Mouse (Mus musculus): Measurements from ENCODE around the gene Ehmt1.

The Ehmt1 gene

DNA sequence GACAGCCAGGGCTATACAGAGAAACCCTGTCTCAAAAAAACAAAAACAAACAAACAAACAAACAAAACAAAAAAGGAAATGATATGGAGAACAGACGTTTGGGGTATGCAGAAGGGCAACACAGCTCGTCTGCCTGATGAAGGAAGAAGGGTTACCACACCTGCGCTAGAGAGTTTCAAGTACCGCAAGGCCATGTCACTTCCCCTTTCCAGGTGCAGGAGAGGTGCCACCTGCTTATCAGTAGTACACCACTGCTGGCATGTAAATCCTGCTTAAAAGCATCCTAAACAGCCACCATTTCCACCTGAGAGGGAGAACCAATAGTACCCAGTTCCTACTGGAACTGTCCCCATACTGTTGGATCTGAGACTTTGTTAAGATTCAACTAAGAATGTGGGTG lies 113.8 kb downstream of the Ehmt1 start:
- no peak for DNase-seq (ENCODE audit: low read depth, low spot score)

DNA sequence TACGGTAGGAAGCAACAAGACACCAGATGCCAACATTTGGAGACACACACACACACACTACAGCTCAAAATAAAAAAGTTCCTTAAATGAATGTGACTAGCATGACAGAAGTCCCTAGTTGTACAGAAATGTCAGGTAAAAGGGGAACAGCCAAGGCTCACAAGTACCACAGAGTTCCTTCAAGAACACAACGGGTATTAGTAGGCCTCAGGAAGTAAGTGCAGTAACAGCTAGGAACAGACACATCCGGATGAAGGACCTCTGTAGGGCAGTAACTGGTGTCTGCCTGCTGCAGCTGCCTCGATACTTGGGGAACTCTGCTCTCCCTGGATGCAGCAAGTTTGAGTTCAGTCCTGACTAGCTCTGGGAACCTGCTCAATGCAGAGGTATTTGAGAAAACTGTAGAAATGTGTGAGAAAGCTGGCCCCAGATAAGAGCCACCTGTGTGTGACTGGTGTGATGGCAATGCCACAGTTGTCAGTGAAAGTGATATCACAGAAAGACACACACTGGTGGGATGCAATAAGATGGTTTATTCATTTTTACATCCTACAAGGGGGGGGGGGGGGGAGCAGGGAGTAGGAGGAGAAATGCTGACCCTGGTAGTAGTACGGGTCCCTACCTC lies 122.5 kb downstream of the Ehmt1 start:
- DNase-seq (ENCODE audit: low read depth, low spot score): no peak

DNA sequence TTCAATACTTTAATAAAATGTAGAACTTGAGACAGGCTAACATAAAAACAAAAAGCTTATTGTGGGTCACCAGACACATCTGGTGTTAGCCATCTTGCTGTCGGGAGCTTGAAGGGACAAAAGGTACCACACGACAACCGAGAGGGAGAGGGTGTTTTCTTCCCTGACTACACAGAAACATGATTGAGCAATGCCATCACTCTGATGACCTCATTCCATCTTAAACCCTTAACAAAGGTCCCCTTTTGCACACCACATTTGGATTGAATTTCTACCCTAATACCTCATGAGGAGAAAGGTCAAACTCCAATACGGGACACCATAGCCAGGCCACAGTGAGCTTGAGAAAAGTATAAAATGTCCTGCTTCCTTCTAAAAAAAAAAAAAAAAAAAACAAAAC lies 132.2 kb downstream of the Ehmt1 start:
- no peak for DNase-seq (ENCODE audit: low read depth, low spot score)

DNA sequence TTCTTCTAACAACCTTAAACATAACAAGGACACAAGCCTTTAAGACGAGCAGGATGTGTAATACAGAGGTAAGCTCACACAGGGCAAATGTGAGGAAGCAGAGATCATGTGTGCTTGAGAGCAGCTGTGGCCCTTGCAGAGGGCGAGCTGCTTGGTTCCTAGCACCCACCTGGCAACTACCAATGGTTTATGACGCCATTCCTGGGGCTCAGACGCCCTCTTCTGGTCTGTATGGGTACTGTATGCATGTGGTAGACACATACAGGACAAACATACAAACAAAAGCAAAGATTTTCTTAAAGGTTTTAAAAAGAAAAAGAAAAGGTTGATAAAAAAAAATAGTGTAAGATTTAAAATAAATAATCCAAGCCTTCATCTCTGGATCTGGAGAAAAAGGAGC lies 138.2 kb downstream of the Ehmt1 start:
- DNase-seq (ENCODE audit: low read depth, low spot score): no peak

DNA sequence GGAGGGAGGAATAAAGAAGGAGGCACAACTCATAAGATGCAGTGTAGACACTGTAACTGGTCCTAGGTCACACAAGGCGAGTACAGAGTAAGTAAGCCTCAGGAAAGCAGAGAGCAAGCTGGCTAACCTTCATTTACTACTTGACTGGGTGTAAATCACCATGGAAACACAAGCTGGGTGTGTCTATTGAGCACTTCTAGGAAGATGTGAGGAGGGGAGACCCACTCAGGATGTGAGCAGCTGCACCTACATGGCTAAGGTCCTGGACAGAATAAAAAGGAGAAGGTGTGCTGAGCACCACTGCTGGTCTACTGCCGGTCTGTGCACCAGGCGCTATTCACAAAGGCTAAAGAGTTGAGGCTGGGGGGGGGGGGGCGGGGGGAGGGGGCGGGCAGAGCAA lies 142.6 kb downstream of the Ehmt1 start:
- no peak for DNase-seq (ENCODE audit: low read depth, low spot score)

DNA sequence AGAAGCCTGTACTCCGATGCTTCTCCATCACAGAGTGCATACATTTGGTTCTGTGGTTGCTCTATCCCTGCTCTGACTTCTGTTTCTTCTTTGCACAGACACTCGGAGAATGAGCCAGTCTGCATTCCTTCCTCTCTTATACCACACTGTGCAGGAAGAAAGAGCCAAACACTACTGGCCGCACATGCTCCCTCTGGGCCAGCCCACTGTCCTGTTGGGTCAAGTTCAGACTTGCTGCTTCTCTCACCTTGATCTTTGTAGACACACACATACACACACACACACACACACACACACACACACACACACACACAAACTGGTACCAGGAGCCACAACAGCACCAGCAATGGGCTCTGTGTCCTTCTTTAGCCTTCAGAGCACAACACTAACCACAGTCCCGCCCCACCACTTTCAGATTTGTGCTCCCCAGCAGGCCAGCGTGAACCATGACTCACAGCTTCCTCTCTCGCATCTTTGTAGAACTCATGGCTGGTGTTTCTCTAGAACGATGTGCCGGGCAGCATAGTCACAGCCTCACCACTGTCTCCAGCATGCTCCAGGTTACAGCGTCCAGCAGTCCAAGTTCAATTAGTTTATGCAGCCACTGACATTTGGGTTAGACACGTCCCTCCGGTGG lies 143.3 kb downstream of the Ehmt1 start:
- DNase-seq (ENCODE audit: low read depth, low spot score): no peak

DNA sequence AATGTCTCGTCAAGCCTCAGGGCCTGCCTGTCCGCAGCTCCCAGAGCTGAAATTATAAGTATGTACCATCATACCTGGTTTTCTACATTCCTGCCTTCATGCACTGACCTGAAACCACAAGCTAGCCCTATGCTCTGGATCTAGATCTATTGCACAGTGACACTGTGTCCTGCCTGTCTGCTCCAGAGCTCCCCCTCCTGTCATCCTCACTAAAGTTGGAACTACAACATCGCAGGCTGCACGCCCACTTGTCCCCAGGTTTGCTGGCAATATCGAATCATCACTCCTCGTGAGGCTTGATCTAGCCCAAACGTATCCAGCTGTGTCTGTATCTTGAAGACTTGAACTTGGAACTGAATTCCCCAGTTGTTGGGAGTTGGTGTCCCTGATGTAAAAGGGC lies 144.6 kb downstream of the Ehmt1 start:
- DNase-seq (ENCODE audit: low read depth, low spot score): no peak

DNA sequence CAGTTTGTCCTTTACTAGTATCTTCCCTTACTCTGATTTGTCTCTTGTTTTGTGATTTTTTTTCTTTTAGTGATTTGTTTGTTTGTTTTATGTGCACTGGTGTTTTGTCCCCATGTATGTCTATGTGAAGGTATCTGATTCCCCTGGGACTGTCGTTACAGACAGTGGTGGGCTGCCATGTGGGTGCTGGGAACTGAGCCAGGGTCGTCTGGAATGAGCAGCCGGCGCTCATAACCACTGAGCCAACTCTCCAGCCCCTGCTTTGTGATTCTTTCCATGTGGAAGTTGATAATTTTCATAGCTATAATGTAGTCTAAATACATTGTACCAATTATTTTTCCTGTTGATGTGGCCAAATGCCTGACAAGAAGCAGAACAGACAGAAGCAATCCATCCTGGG lies 148.6 kb downstream of the Ehmt1 start:
- DNase-seq (ENCODE audit: low read depth, low spot score): no peak

DNA sequence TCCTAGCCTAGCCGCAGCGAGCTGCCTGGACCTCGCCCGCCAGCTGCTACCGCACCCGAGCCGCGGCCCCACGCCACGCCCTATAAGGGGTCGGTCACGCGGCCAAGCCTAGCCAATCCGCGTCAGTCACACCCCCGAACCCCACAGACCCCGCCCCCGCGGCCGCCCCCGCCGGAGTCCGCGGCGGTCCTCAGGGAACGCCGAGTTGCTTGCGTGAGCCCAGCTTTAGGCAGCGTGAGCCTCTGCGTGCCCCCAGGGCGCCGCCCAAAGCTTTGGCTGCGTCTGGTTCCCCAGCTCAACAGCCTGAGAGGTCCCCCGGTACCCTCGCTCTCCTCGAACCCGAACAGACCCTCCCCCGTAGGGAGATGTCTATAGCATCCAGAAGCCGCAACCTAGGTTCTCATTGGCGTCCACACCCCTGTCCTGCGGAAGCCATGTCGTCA lies 156.3 kb downstream of the Ehmt1 start, which contains the start of gene Cacna1b:
Cacna1b (minus strand) TSS at position 38 of the 443 bp plus-strand sequence.
- peak; percentile 41 for DNase-seq (ENCODE audit: low read depth, low spot score)

DNA sequence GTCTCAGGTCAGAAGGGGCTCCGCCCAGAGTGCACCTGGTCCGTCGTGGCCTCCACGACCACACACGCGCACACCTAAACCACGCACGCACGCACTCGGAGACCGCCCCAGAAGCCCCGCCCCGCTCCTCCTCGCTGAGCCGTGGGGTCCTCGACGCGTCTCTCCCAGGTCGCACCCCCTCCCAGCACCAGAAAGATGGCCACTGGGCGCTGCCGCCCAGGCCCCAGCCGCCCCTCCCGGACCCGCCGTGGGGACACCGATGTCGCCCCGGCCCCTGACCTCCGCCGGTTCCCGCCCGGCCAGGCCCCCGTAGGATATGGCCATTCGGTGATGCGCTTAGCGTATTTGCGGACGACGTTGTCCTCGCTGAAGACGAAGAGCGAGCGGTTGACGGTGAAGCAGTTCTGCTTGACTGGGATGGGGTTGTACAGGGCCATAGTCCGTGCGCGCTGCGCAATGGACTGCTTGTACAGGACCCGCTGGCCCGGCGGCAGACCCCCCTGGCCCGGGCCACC lies 156.9 kb downstream of the Ehmt1 start:
- DNase-seq (ENCODE audit: low read depth, low spot score): no peak

DNA sequence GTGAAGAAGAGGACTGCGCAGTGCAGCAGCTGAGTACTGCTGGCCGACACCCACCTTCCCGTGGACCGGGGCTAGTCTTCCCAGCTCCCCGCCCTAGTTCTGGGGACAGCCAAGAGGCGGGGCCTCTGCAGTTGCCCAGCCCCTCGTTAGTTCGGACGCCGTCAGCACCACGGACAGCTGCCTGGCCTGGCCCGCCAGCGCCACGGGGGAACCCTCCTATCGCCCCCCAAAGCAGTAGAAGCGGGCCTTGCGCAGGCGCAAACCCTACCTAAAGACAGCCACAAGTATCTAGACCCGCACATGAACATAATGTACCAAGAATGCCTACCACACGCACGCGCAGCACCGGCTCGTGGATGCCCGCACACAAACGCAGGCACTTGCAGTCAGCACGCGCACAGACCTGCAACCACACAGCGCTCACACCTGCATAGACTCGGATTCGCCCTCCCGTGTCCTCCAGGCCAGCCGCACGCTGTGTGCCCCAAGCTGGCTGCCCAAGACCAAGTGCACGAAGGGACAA lies 157.4 kb downstream of the Ehmt1 start:
- DNase-seq (ENCODE audit: low read depth, low spot score): no peak

DNA sequence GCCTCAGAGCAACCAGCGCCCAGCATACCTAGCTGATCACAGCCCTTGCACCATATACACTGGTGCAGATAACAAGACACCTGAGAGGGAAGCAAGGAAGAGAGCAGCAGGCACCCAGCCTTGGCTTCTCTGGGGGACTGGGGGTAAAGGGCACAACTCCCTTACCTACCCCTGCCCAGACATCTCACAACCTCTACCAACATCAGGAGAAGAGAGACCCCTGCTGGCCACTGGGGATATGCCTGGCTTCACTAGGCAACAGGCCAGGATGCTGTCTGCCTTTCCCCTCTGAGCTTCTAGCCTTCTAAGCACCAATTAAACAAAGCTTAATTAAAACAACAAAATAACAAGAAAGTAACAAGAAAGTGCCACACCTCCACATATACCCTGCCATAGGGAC lies 164.1 kb downstream of the Ehmt1 start:
- DNase-seq (ENCODE audit: low read depth, low spot score): no peak

DNA sequence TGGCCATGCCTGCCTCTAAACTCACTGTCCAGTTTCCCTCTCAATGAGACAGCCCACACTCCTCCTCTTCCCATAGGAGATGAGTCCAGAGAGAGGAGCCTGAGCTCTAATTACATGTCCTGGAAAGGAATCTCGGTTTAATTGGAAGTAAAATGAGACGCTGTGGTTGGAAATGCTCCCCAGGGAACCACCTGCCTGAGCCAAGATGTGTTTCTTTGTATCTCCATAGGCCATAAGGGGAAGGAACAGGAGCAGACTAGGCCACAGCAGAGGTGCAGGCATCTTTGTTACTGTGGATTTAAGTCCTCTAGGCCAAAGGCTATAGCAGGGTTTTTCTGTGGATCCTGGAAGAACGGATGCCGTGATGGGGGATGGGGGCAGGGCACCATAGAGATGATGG lies 166.8 kb downstream of the Ehmt1 start:
- no peak for DNase-seq (ENCODE audit: low read depth, low spot score)

DNA sequence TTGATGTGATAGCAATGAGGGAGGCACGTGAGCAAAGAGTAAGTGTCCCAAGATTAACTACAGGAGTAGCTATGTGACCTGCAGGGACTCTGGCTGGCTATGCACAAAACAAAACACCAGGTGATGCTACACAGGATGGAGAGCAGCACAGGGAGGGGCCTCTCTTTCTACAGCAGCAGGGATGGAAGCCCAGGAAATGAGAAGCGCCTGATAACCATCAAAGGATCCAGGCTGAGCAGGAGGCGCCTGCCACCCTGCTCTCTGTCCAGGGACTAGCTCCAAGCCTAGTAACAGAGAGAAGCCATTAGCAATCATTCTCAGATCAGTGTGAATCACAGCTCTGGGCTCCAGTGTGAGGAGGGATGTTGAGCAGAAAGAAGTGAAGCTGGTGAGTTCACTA lies 169.4 kb downstream of the Ehmt1 start:
- DNase-seq (ENCODE audit: low read depth, low spot score): no peak

DNA sequence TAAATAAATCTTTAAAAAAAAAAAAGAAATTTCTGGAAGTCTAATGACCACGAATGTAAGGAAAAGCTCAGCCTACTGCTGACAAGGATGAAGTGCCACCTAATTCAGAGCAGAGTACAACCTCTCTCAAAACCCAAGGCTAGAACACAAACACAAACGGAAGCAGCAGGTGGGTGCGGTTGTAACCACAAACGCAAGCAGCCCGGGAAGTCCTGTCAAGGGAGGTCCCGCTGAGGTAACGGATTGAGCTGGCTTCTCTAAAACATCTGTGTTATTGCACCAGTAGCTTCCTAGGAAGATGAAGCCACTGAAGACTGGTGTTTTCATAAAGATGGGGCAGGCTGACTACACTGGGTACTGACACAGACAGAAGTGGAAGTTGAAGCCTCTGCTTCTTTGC lies 171.5 kb downstream of the Ehmt1 start:
- no peak for DNase-seq (ENCODE audit: low read depth, low spot score)

Measured in retina, adult 2 months (tissue).